Mouse (Mus musculus) forebrain, postnatal 0 days (tissue): Measurements from ENCODE around the gene Pdzd3. TPM values are rescaled to one million over a fixed set of nuclear protein-coding genes. Genes with fewer than 3 reads are reported as not detected.

ENCODE experiments used
- ATAC-seq: fragments of 200-750 bp; cut with Nextera tagmentation; 2 replicates; pipeline ENCODE4 v1.8.0; 2017; ENCODE audit warnings: mild to moderate bottlenecking, moderate library complexity
- DNase-seq: peaks from one replicate; pipeline ENCODE4 v3.0.0-alpha.2; 2015
- H3K27ac ChIP-seq: fragments of 300-500 bp; sonication (generic); 2 replicates; pipeline ENCODE4 v1.5.1; 2014; ENCODE audit warnings: low read depth, mild to moderate bottlenecking, antibody characterized with exemption, low read length, moderate library complexity, mixed read lengths
- H3K27me3 ChIP-seq: fragments of 300-500 bp; sonication (generic); 2 replicates; pipeline ENCODE4 v1.6.1; 2014; ENCODE audit warnings: mild to moderate bottlenecking, low read length, mixed read lengths; ENCODE audit not compliant: insufficient read depth
- H3K36me3 ChIP-seq: fragments of 300-500 bp; sonication (generic); 2 replicates; pipeline ENCODE4 v1.6.1; 2014; ENCODE audit warnings: mild to moderate bottlenecking, moderate library complexity; ENCODE audit not compliant: insufficient read depth
- H3K4me1 ChIP-seq: fragments of 300-500 bp; sonication (generic); 2 replicates; pipeline ENCODE4 v1.6.1; 2014; ENCODE audit warnings: antibody characterized with exemption; ENCODE audit not compliant: insufficient read depth
- H3K4me2 ChIP-seq: fragments of 300-500 bp; sonication (generic); 2 replicates; pipeline ENCODE4 v1.6.1; 2014; ENCODE audit warnings: low read depth, mild to moderate bottlenecking, moderate library complexity
- H3K4me3 ChIP-seq: fragments of 300-500 bp; sonication (generic); 2 replicates; pipeline ENCODE4 v1.5.1; 2014; ENCODE audit warnings: low read depth, low read length, mixed read lengths
- H3K9ac ChIP-seq: fragments of 300-500 bp; sonication (generic); 2 replicates; pipeline ENCODE4 v1.6.1; 2014; ENCODE audit warnings: mild to moderate bottlenecking
- H3K9me3 ChIP-seq: fragments of 300-500 bp; sonication (generic); 2 replicates; pipeline ENCODE4 v1.6.1; 2016; ENCODE audit warnings: low read length
- CTCF ChIP-seq: sonication (generic); IDR thresholded peaks from 2 replicates; pipeline ENCODE4 v1.5.1; 2016; ENCODE audit warnings: antibody characterized with exemption, control low read depth, low read depth
- WGBS: fragments of 180-500 bp; shearing (Covaris S2); extraction: QIAGEN DNeasy Blood & Tissue Kit; methylation state at CpG from one replicate; pipeline ENCODE4 v1.1.7; 2014; 5-methylcytosine and 5-hydroxymethylcytosine counted together
- polyA plus RNA-seq: library from polyadenylated mRNA; unstranded; fragments of >200 nt; fragmentation: Nextera tagmentation; extraction: Ambion mirVana; gene quantifications from 2 replicates; pipeline ENCODE4 v1.2.1, GENCODE M21; 2015
- total RNA-seq: library from RNA; depleted of rRNA; stranded (reverse); fragments of >200 nt; gene quantifications from 2 replicates; pipeline ENCODE4 v1.2.3, GENCODE M21; 2014

Gene Pdzd3
- total and polyA plus RNA-seq, 2 experiments from 2014 or later = 0.33 to 1.0 TPM

DNA sequence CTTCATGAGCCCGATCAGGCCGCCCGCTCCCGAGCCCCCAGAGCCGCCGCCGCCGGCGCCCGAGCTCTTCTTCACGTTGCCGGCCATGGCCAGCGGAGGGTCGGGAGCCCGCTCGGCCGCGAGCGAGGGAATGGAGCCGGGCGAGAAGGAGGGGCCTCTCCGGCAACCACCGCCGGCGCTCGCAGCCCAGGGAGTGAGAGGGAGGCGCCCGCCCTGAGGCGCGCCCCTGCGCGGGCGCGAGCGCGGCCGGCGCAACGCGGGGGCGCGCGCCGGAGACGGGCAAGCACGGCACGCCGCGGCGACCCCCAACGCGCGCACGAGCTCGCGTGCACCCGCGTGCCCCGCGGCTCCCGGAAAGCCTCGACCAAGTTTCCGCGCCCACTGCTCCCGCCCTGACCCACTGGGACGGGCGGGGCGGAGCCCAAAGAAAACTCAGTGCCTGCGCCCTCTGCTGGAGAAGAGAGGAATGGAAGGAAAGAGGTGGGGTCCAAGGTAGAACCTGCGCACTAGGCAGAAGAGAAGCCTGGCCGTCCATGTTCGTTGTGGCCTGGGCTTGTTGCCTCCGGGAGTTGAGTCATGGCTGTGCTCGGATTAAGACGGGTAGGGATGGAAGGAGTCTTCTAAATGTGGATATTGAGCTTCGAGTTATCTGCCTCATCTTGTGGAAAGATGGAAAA is 17.3 kb downstream of the Pdzd3 start, which contains the start of gene Cbl:
Gene Cbl (minus strand): TSS at position 248 of the 677 bp plus-strand sequence.
- Histone ChIP-seq H3K27ac (peak within 1 kb of the TSS; percentile 92), H3K27me3 (no peaks in the 10 kb centered on the region), H3K9ac (peak within 1 kb of the TSS; percentile 92), H3K36me3 (no peaks in the 10 kb centered on the region), H3K4me1 (peaks cover 5% of the 10 kb centered on the region; the same call in 1 of the 2 replicates), H3K9me3 (no peaks in the 10 kb centered on the region), H3K4me2 (peak within 1 kb of the TSS; percentile 56), H3K4me3 (peak within 1 kb of the TSS; percentile 91)
- DNase-seq (peak; percentile 100), ATAC-seq (peak; percentile 95)
- TF ChIP-seq CTCF = peak; percentile 97
- WGBS = 3% methylated on average over 71 of the region's 76 CpGs

- Histone ChIP-seq H3K4me3 (peak overlapping the region; percentile 91), H3K27ac (peak overlapping the region; percentile 92), H3K27me3 (no peaks in the 10 kb centered on the region), H3K4me1 (peaks cover 5% of the 10 kb centered on the region; the same call in 1 of the 2 replicates), H3K9me3 (no peaks in the 10 kb centered on the region), H3K36me3 (no peaks in the 10 kb centered on the region), H3K4me2 (peak overlapping the region; percentile 56), H3K9ac (peak overlapping the region; percentile 92)
- DNase-seq (peak; percentile 8), ATAC-seq (peak; percentile 68)
- no peak for TF ChIP-seq CTCF
- WGBS = under 1% methylated on average over 40 of the region's 40 CpGs
Observed at GRCm38 (mm10) chr9:44233021-44233801, 18.1 kb downstream of the Pdzd3 start.

DNA sequence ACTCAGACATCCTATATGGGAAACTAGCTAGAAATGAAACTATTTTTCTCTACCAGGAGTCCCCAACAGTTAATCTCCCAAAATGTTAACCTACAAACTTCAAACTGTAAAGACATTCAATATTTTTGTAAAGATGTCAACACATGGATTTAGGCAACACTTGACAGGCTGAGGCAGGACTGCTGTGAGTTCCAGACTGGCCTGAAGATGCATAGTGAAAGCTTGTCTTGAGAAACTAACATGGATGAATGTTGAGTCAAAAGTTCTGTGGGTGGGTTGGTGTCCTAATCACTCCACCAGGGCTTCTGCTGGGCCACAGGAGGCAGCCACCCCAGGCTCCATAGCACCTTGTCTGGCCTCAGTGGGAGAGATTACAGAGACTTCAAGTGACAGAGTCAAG is 19.7 kb downstream of the Pdzd3 start:
- no peaks in the 10 kb centered on the region for H3K9me3 ChIP-seq
- no peak overlapping the region for H3K9ac ChIP-seq
- DNase-seq (no peak), ATAC-seq (no peak)
- peak overlapping the region; percentile 56 for H3K4me2 ChIP-seq
- H3K36me3 ChIP-seq = no peaks in the 10 kb centered on the region
- no peaks in the 10 kb centered on the region for H3K27me3 ChIP-seq
- H3K4me3 ChIP-seq = no peak overlapping the region
- no peak overlapping the region for H3K27ac ChIP-seq
- no peak for TF ChIP-seq CTCF
- H3K4me1 ChIP-seq = peaks cover 5% of the 10 kb centered on the region; the same call in 1 of the 2 replicates

GRCm38 (mm10) chr9:44225993-44226392 is 25.3 kb downstream of the Pdzd3 start:
- Histone ChIP-seq H3K27me3 (no peaks in the 10 kb centered on the region), H3K4me1 (no peaks in the 10 kb centered on the region), H3K9ac (no peak overlapping the region), H3K9me3 (no peaks in the 10 kb centered on the region), H3K4me3 (no peak overlapping the region), H3K4me2 (no peak overlapping the region), H3K27ac (no peak overlapping the region), H3K36me3 (no peaks in the 10 kb centered on the region)
- no peak for TF ChIP-seq CTCF
- no peak for DNase-seq
- 42% methylated on average over 6 of the region's 6 CpGs for WGBS
- no peak for ATAC-seq

DNA sequence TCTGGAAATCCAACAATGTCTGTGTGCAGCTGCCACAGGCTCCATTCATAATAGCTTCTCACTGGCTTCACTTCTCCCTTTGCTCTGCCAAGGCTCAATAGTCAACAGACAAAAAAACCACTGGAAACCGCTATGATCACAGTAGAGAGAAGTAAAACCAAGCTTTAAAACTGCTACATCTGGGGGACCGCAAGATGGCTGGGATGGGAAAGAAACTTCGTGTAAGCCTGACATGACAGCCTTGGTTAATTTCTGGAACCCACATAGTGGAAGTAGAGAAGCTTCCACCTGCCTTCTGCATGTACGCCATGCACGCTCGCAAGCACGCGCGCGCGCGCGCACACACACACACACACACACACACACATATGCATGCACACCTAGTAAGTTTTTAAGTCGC is 37.7 kb downstream of the Pdzd3 start:
- no peaks in the 10 kb centered on the region for H3K36me3 ChIP-seq
- no peak for ATAC-seq
- no peak overlapping the region for H3K4me2 ChIP-seq
- no peak overlapping the region for H3K4me3 ChIP-seq
- H3K9ac ChIP-seq = no peak overlapping the region
- WGBS = 91% methylated on average over 14 of the region's 14 CpGs
- no peaks in the 10 kb centered on the region for H3K9me3 ChIP-seq
- no peaks in the 10 kb centered on the region for H3K4me1 ChIP-seq
- H3K27ac ChIP-seq = no peak overlapping the region
- H3K27me3 ChIP-seq = no peaks in the 10 kb centered on the region
- DNase-seq = no peak
- no peak for TF ChIP-seq CTCF

DNA sequence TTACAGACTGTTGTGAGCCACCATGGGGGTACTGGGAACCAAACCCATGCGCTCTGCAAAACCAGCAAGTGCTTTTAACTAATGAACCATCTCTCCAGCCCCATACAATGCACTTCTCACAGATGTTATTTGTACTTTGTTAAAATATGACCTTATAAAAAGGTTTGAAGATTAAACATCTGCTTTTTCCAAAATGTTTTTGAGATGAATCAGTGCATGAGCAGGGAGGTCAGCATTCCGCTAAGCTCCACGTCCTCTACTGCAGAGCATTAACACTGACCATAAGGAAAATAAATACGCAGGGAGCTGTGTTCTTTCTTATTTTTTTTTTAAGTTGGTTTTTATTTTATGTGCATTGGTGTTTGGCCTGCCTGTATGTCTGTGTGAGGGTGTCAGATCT is 38.9 kb downstream of the Pdzd3 start:
- Histone ChIP-seq H3K4me2 (no peak overlapping the region), H3K4me1 (no peaks in the 10 kb centered on the region), H3K27ac (no peak overlapping the region), H3K36me3 (no peaks in the 10 kb centered on the region), H3K9ac (no peak overlapping the region), H3K27me3 (no peaks in the 10 kb centered on the region), H3K4me3 (no peak overlapping the region), H3K9me3 (no peaks in the 10 kb centered on the region)
- TF ChIP-seq CTCF = no peak
- no peak for DNase-seq
- ATAC-seq = no peak
- WGBS = 89% methylated on average over 4 of the region's 4 CpGs

- H3K4me1 ChIP-seq = no peaks in the 10 kb centered on the region
- H3K9ac ChIP-seq = no peak overlapping the region
- H3K4me3 ChIP-seq = no peak overlapping the region
- H3K27me3 ChIP-seq = no peaks in the 10 kb centered on the region
- DNase-seq = no peak
- H3K9me3 ChIP-seq = no peaks in the 10 kb centered on the region
- no peak for ATAC-seq
- H3K36me3 ChIP-seq = no peaks in the 10 kb centered on the region
- 93% methylated on average over 4 of the region's 4 CpGs for WGBS
- H3K4me2 ChIP-seq = no peak overlapping the region
- H3K27ac ChIP-seq = no peak overlapping the region
- no peak for TF ChIP-seq CTCF
Observed at GRCm38 (mm10) chr9:44209416-44209815, 41.9 kb downstream of the Pdzd3 start.
